17 mouse cellular contexts compared by ENCODE assay signal in genomic region chr8:110755511-110756170, GRCm38 (mm10). TPM values are rescaled to one million over a fixed set of nuclear protein-coding genes. Genes with fewer than 3 reads are reported as not detected.
DNase-seq lines count a peak whose midpoint lies in the region; ATAC-seq and TF ChIP-seq lines count a peak whose summit lies in the region.
"Had no signal": no experiment of that assay in that cellular context is flagged by ENCODE, and none has a peak within 500 bp of the region (broad histone marks: within the 10 kb centered on the region; RNA-seq: fewer than 3 reads in every experiment).

No protein-coding gene starts in this region.

- H3K27ac ChIP-seq in gastrocnemius, adult 2 months = peak overlapping the region; percentile 63
- no peak overlapping the region for H3K27ac ChIP-seq in embryonic facial prominence, embryonic 14.5 days (replicated peaks; ENCODE audit: low read depth, low read length)
- H3K27ac ChIP-seq: limb, embryonic 13.5 days had no signal

- no peak for TF ChIP-seq CTCF in gastrocnemius, adult 2 months (IDR thresholded peaks at IDR 0.05)

- WGBS in embryonic facial prominence, embryonic 14.5 days = 50% methylated on average over 15 of the region's 15 CpGs

- ATAC-seq in embryonic facial prominence, embryonic 14.5 days (ENCODE audit: low read depth) = no peak
- no peak for ATAC-seq in megakaryocyte, adult 5-6 weeks (ENCODE audit: poor library complexity, severe bottlenecking)
- ATAC-seq: inflammation-experienced regulatory T-cells, adult 6 months had no signal

- H3K4me2 ChIP-seq in embryonic facial prominence, embryonic 14.5 days (ENCODE audit: low read depth, low read length) = no peak overlapping the region
- H3K4me2 ChIP-seq: limb, embryonic 13.5 days; lung, embryonic 14.5 days had no signal

- intact Hi-C loops in gastrocnemius, adult 2 months (cut with DNase I) = no loop called here
- intact Hi-C loops in left cerebral cortex, postnatal 25 days (cut with DNase I) = loop anchor here (2.0 kb wide), 1 partner anchor 17 kb away; no protein-coding TSS in a partner anchor

- H3K4me1 ChIP-seq in embryonic facial prominence, embryonic 14.5 days (ENCODE audit: control insufficient read depth, insufficient read depth, low read length) = peaks cover 7% of the 10 kb centered on the region; the same call in 1 of the 2 replicates

- no peaks in the 10 kb centered on the region for H3K9me3 ChIP-seq in embryonic facial prominence, embryonic 14.5 days (ENCODE audit: control insufficient read depth, low read length)
- H3K9me3 ChIP-seq: limb, embryonic 13.5 days had no signal

- H3K27me3 ChIP-seq in embryonic facial prominence, embryonic 14.5 days (replicated peaks; ENCODE audit: control insufficient read depth, insufficient read depth, low read length) = no peaks in the 10 kb centered on the region
- H3K27me3 ChIP-seq: limb, embryonic 13.5 days had no signal

- no peaks in the 10 kb centered on the region for H3K36me3 ChIP-seq in embryonic facial prominence, embryonic 14.5 days (ENCODE audit: control insufficient read depth, insufficient read depth, low read length)
- H3K36me3 ChIP-seq: limb, embryonic 13.5 days had no signal

- peak overlapping the region; percentile 50 for H3K4me3 ChIP-seq in gastrocnemius, adult 2 months
- no peak overlapping the region for H3K4me3 ChIP-seq in embryonic facial prominence, embryonic 14.5 days (ENCODE audit: low read depth, low read length)
- H3K4me3 ChIP-seq: erythroblast, embryonic 14.5 days; limb, embryonic 13.5 days had no signal

- no peak for DNase-seq in gastrocnemius, adult 2 months
- DNase-seq in gastrocnemius, adult 18-20 months (ENCODE audit: low spot score) = no peak
- DNase-seq in 3T3-L1 (ENCODE audit: low read depth, low spot score) = peak; percentile 19
- no peak for DNase-seq in embryonic facial prominence, embryonic 14.5 days (ENCODE audit: low spot score)
- peak; percentile 78 to 89 for DNase-seq in left cerebral cortex, postnatal 25 days (ENCODE audit: low spot score in 2 of 2)
- DNase-seq in urinary bladder, postnatal 14 days (ENCODE audit: low spot score) = no peak
- no peak for DNase-seq in lung, adult 18-20 months
- DNase-seq: adrenal gland, adult 2 months; heart, postnatal 36 days; kidney, postnatal 36 days; lung, embryonic 14.5 days; thymus, adult 18-20 months had no signal

- H3K9ac ChIP-seq in embryonic facial prominence, embryonic 14.5 days (ENCODE audit: low read depth, low read length) = peak overlapping the region; percentile 19; the same call in 1 of the 2 replicates
- H3K9ac ChIP-seq: limb, embryonic 13.5 days; lung, embryonic 14.5 days had no signal

RNA-seq across cellular contexts. Expression of gene Mtss1l, which starts 34.4 kb away (rescaled TPM):
- total RNA-seq in gastrocnemius, adult 2 months (2021) = 100 to 1,000 TPM in 1 of 2 experiments, 10 to 100 TPM in 1; 85.5 to 125 TPM
- 100 to 1,000 TPM; 104 to 126 TPM for total RNA-seq in gastrocnemius, adult 18-20 months (2021)
- polyA plus RNA-seq in embryonic facial prominence, embryonic 14.5 days (2014; fragmentation: Nextera tagmentation; extraction: Ambion mirVana) = 13.5 and 13.8 TPM in 2 replicates
- total RNA-seq in left cerebral cortex, postnatal 25 days (2021) = 100 to 1,000 TPM; 195 to 204 TPM
- 0.80 and 0.85 TPM in 2 replicates for total RNA-seq in megakaryocyte, adult 5-6 weeks (2015)
- 0.04 and 0.41 TPM in 2 replicates for total RNA-seq in megakaryocyte, adult 5-6 weeks (2017)

RNA-seq across cellular contexts. Expression of gene Il34, which starts 50.1 kb away (rescaled TPM):
- total RNA-seq in gastrocnemius, adult 2 months (2021) = 1 to 10 TPM; 5.2 TPM
- total RNA-seq in gastrocnemius, adult 18-20 months (2021) = 1 to 10 TPM; 5.2 to 5.7 TPM
- polyA plus RNA-seq in embryonic facial prominence, embryonic 14.5 days (2014; fragmentation: Nextera tagmentation; extraction: Ambion mirVana) = 1.4 and 1.7 TPM in 2 replicates
- total RNA-seq in left cerebral cortex, postnatal 25 days (2021) = 100 to 1,000 TPM; 110 to 121 TPM
- not detected in 2 replicates for total RNA-seq in megakaryocyte, adult 5-6 weeks (2015)
- total RNA-seq in megakaryocyte, adult 5-6 weeks (2017) = not detected in 2 replicates
- total RNA-seq: megakaryocyte progenitor cell, adult 5-6 weeks had no signal
- polyA plus RNA-seq: erythroblast, embryonic 14.5 days; inflammation-experienced regulatory T-cells, adult 6 months had no signal

Comparison
In these comparisons a context has a peak if more than half of its experiments do, and no peak if none do; other contexts are left out.
1. DNase-seq: peak in 3T3-L1 (single experiment) and left cerebral cortex, postnatal 25 days (2 of 2); none in gastrocnemius, adult 2 months (single experiment), gastrocnemius, adult 18-20 months (single experiment), embryonic facial prominence, embryonic 14.5 days (single experiment), urinary bladder, postnatal 14 days (single experiment) and lung, adult 18-20 months (0 of 2).
2. RNA of gene Mtss1l, which starts 34.4 kb away (total RNA-seq): 195 to 204 TPM in left cerebral cortex, postnatal 25 days, 104 to 126 TPM in gastrocnemius, adult 18-20 months and 85.5 to 125 TPM in gastrocnemius, adult 2 months; 0.04 to 0.85 TPM in megakaryocyte, adult 5-6 weeks; every median in the first group is over 10 times any median in the second.
3. RNA of gene Il34, which starts 50.1 kb away (total RNA-seq): 110 to 121 TPM in left cerebral cortex, postnatal 25 days; 5.2 to 5.7 TPM in gastrocnemius, adult 18-20 months, 5.2 TPM in gastrocnemius, adult 2 months and not detected in megakaryocyte, adult 5-6 weeks; every median in the first group is over 10 times any median in the second.